ENCODE assay signal across 8 mouse cellular contexts in genomic region chr1:183220796-183221718, GRCm38 (mm10). TPM values are rescaled to one million over a fixed set of nuclear protein-coding genes. Genes with fewer than 3 reads are reported as not detected.
DNase-seq lines count a peak whose midpoint lies in the region; ATAC-seq and TF ChIP-seq lines count a peak whose summit lies in the region.

Disp1 (minus strand) TSS chr1:183221522.

- DNase-seq in ZHBTc4 (ENCODE audit: low read depth, low spot score), result peak; percentile 87
- DNase-seq in gastrocnemius, adult 8-10 months (ENCODE audit: low spot score in 2 of 2), result peak; percentile 33 to 61
- DNase-seq in hindbrain, postnatal 0 days (ENCODE audit: low spot score), result peak; percentile 87
- DNase-seq in left cerebral cortex, postnatal 10 days (ENCODE audit: extremely low spot score in 1 of 2, low spot score in 2 of 2), result peak; percentile 52 to 85
- peak; percentile 67 to 77 for DNase-seq in right cerebral cortex, postnatal 10 days (ENCODE audit: low spot score in 2 of 2)
- peak; percentile 66 for DNase-seq in urinary bladder, postnatal 25 days (ENCODE audit: low spot score)

- peak; percentile 86 for ATAC-seq in common myeloid progenitor, adult 5-6 weeks (replicated peaks; ENCODE audit: low read depth, poor library complexity, severe bottlenecking)
- ATAC-seq in hindbrain, postnatal 0 days, result peak; percentile 90
- peak; percentile 95 for ATAC-seq in megakaryocyte progenitor cell, adult 5-6 weeks (replicated peaks; ENCODE audit: poor library complexity)

- 3% methylated on average over 45 of the region's 56 CpGs for WGBS in hindbrain, postnatal 0 days

- TF ChIP-seq CTCF in hindbrain, postnatal 0 days (IDR thresholded peaks at IDR 0.05; ENCODE audit: low read depth), result no peak

- no peaks in the 10 kb centered on the region for H3K4me1 ChIP-seq in hindbrain, postnatal 0 days (ENCODE audit: insufficient read depth, low read length)

- no peaks in the 10 kb centered on the region for H3K9me3 ChIP-seq in hindbrain, postnatal 0 days (ENCODE audit: low read length)

- H3K4me2 ChIP-seq in hindbrain, postnatal 0 days (ENCODE audit: low read depth, low read length), result peak within 1 kb of the TSS; percentile 85

- H3K27ac ChIP-seq in hindbrain, postnatal 0 days, result peak within 1 kb of the TSS; percentile 67; the same call in 1 of the 2 replicates

- intact Hi-C loops in left cerebral cortex, postnatal 10 days (cut with DNase I), result no loop called here

- H3K9ac ChIP-seq in hindbrain, postnatal 0 days (replicated peaks; ENCODE audit: low read length), result peak within 1 kb of the TSS; percentile 85

- H3K36me3 ChIP-seq in hindbrain, postnatal 0 days (ENCODE audit: insufficient read depth, low read length), result no peaks in the 10 kb centered on the region

- H3K27me3 ChIP-seq in hindbrain, postnatal 0 days (ENCODE audit: insufficient read depth, low read length), result no peaks in the 10 kb centered on the region

- peak within 1 kb of the TSS; percentile 64 for H3K4me3 ChIP-seq in hindbrain, postnatal 0 days (ENCODE audit: low read length)

RNA-seq across cellular contexts. Expression of gene Disp1, which starts in this region (rescaled TPM):
- 5.6 and 6.3 TPM in 2 replicates for total RNA-seq in common myeloid progenitor, adult 5-6 weeks (2017)
- total RNA-seq in gastrocnemius, adult 8-10 months (2022), result 1 to 10 TPM; 1.8 to 2.9 (median 2.2) TPM
- total RNA-seq in hindbrain, postnatal 0 days (2014; rRNA removed), result 8.2 and 15.3 TPM in 2 replicates
- 7.4 and 7.9 TPM in 2 replicates for polyA plus RNA-seq in hindbrain, postnatal 0 days (2015; fragmentation: Nextera tagmentation; extraction: Ambion mirVana)
- 1 to 10 TPM; 3.8 to 3.9 TPM for total RNA-seq in left cerebral cortex, postnatal 10 days (2021)
- total RNA-seq in megakaryocyte progenitor cell, adult 5-6 weeks (2015), result 5.7 and 6.2 TPM in 2 replicates
- 5.3 and 7.2 TPM in 2 replicates for total RNA-seq in megakaryocyte progenitor cell, adult 5-6 weeks (2017)

Comparison
In these comparisons a context has a peak if more than half of its experiments do, and no peak if none do; other contexts are left out.
1. Peak in every context shown above with its lines: DNase-seq, ATAC-seq, H3K4me3 ChIP-seq and H3K27ac ChIP-seq.